Mouse (Mus musculus) retina, postnatal 7 days (tissue): Measurements from ENCODE around the gene Gm45753.
A peak's percentile ranks its signal among the peaks of the same experiment; 100 is the strongest.

Experiments
- DNase-seq: peaks from one replicate; pipeline ENCODE4 v3.0.0-alpha.2; 2012; ENCODE audit warnings: low read depth, low spot score

Gene Gm45753

GRCm38 (mm10) chr8:45277453-45277852 is 30.8 kb downstream of the Gm45753 start:
- no peak for DNase-seq

GRCm38 (mm10) chr8:45274317-45274716 is 33.9 kb downstream of the Gm45753 start:
- DNase-seq: no peak

- DNase-seq: no peak
These were observed 39.2 kb downstream of the Gm45753 start for GRCm38 (mm10) chr8:45269056-45269455.

- no peak for DNase-seq
These were observed 39.8 kb downstream of the Gm45753 start for GRCm38 (mm10) chr8:45268485-45268884.

GRCm38 (mm10) chr8:45267611-45268391 is 40.5 kb downstream of the Gm45753 start:
- DNase-seq: no peak

GRCm38 (mm10) chr8:45266993-45267392 is 41.3 kb downstream of the Gm45753 start:
- DNase-seq: no peak

GRCm38 (mm10) chr8:45264918-45265317 is 43.3 kb downstream of the Gm45753 start:
- no peak for DNase-seq

GRCm38 (mm10) chr8:45262851-45263250 is 45.4 kb downstream of the Gm45753 start:
- no peak for DNase-seq

- no peak for DNase-seq
These were observed 46.3 kb downstream of the Gm45753 start, which contains the start of gene F11 for GRCm38 (mm10) chr8:45261920-45262319. F11 (minus strand) TSS chr8:45262031.

GRCm38 (mm10) chr8:45258421-45258820 is 49.8 kb downstream of the Gm45753 start:
- DNase-seq: no peak

GRCm38 (mm10) chr8:45255040-45255439 is 53.2 kb downstream of the Gm45753 start:
- no peak for DNase-seq

GRCm38 (mm10) chr8:45254194-45254842 is 53.9 kb downstream of the Gm45753 start:
- no peak for DNase-seq

- DNase-seq: no peak
These were observed 54.7 kb downstream of the Gm45753 start for GRCm38 (mm10) chr8:45253586-45253985.

GRCm38 (mm10) chr8:45253111-45253510 is 55.2 kb downstream of the Gm45753 start:
- no peak for DNase-seq

- DNase-seq: no peak
These were observed 62.0 kb downstream of the Gm45753 start for GRCm38 (mm10) chr8:45246307-45246706.

GRCm38 (mm10) chr8:45239363-45239762 is 68.9 kb downstream of the Gm45753 start:
- DNase-seq: no peak

GRCm38 (mm10) chr8:45238282-45238681 is 70.0 kb downstream of the Gm45753 start:
- peak; percentile 40 for DNase-seq

GRCm38 (mm10) chr8:45236164-45236912 is 71.9 kb downstream of the Gm45753 start:
- DNase-seq: peak; percentile 54

GRCm38 (mm10) chr8:45235228-45235627 is 73.0 kb downstream of the Gm45753 start:
- no peak for DNase-seq

- DNase-seq: no peak
These were observed 75.0 kb downstream of the Gm45753 start for GRCm38 (mm10) chr8:45233256-45233655.
